In genomic region chr3:50976818-50977217, GRCm38 (mm10) we compare ENCODE assay signal across 28 mouse cellular contexts.
A peak's percentile ranks its signal among the peaks of the same experiment; 100 is the strongest.
DNase-seq lines count a peak whose midpoint lies in the region; ATAC-seq and TF ChIP-seq lines count a peak whose summit lies in the region.
"Had no signal": no experiment of that assay in that cellular context is flagged by ENCODE, and none has a peak within 500 bp of the region (broad histone marks: within the 10 kb centered on the region; RNA-seq: fewer than 3 reads in every experiment).

No protein-coding gene starts in this region.

- H3K27me3 ChIP-seq in stomach, embryonic 14.5 days (ENCODE audit: control insufficient read depth, insufficient read depth, low read length): no peaks in the 10 kb centered on the region
- H3K27me3 ChIP-seq in stomach, postnatal 0 days (ENCODE audit: control insufficient read depth, insufficient read depth, low read length): no peaks in the 10 kb centered on the region
- no peaks in the 10 kb centered on the region for H3K27me3 ChIP-seq in lung, postnatal 0 days (replicated peaks; ENCODE audit: insufficient read depth, low read length)
- no peaks in the 10 kb centered on the region for H3K27me3 ChIP-seq in small intestine, adult 2 months (ENCODE audit: control insufficient read depth, insufficient read depth, low read length)
- H3K27me3 ChIP-seq in midbrain, postnatal 0 days (ENCODE audit: insufficient read depth, low read length): no peaks in the 10 kb centered on the region
- H3K27me3 ChIP-seq: forebrain, embryonic 13.5 days; hindbrain, embryonic 12.5 days; liver, embryonic 12.5 days; neural tube, embryonic 12.5 days had no signal

- H3K9me3 ChIP-seq in stomach, embryonic 14.5 days (ENCODE audit: control insufficient read depth, low read depth, low read length): no peaks in the 10 kb centered on the region
- H3K9me3 ChIP-seq in stomach, postnatal 0 days (ENCODE audit: control insufficient read depth, low read length): no peaks in the 10 kb centered on the region
- H3K9me3 ChIP-seq in lung, postnatal 0 days (ENCODE audit: low read length): no peaks in the 10 kb centered on the region
- no peaks in the 10 kb centered on the region for H3K9me3 ChIP-seq in midbrain, postnatal 0 days (ENCODE audit: low read length)
- H3K9me3 ChIP-seq: forebrain, embryonic 13.5 days; hindbrain, embryonic 12.5 days; liver, embryonic 12.5 days; neural tube, embryonic 12.5 days had no signal

- H3K4me2 ChIP-seq in stomach, embryonic 14.5 days (replicated peaks; ENCODE audit: low read depth, low read length): no peak overlapping the region
- H3K4me2 ChIP-seq in stomach, postnatal 0 days (replicated peaks; ENCODE audit: low read depth): no peak overlapping the region
- H3K4me2 ChIP-seq in lung, postnatal 0 days (replicated peaks; ENCODE audit: low read depth, low read length): no peak overlapping the region
- no peak overlapping the region for H3K4me2 ChIP-seq in midbrain, postnatal 0 days (ENCODE audit: low read depth, low read length, poor library complexity, severe bottlenecking)
- H3K4me2 ChIP-seq: forebrain, embryonic 13.5 days; heart, embryonic 11.5 days; hindbrain, embryonic 12.5 days; liver, embryonic 12.5 days; midbrain, embryonic 11.5 days; neural tube, embryonic 12.5 days had no signal

- DNase-seq in stomach, postnatal 0 days (ENCODE audit: low spot score): no peak
- peak; percentile 50 for DNase-seq in lung, postnatal 0 days (ENCODE audit: low spot score)
- no peak for DNase-seq in adipocyte (ENCODE audit: low spot score)
- DNase-seq in midbrain, postnatal 0 days (ENCODE audit: low spot score): no peak
- DNase-seq: adrenal gland, adult 2 months; B cell, adult 2 months; cerebellum, adult 8-10 months; cerebellum, postnatal 36 days; gastrocnemius, postnatal 14 days; heart, postnatal 36 days; kidney, adult 2 months; kidney, postnatal 36 days; left cerebral cortex, postnatal 4 days; liver, postnatal 0 days; right cerebral cortex, adult 18-20 months; thymus, adult 2 months had no signal

- 75% methylated on average over 6 of the region's 6 CpGs for WGBS in stomach, embryonic 14.5 days
- WGBS in stomach, postnatal 0 days: 59% methylated on average over 6 of the region's 6 CpGs
- WGBS in lung, postnatal 0 days: 38% methylated on average over 6 of the region's 6 CpGs
- 47% methylated on average over 6 of the region's 6 CpGs for WGBS in small intestine, adult 2 months
- 84% methylated on average over 6 of the region's 6 CpGs for WGBS in midbrain, postnatal 0 days

- H3K9ac ChIP-seq in stomach, embryonic 14.5 days (replicated peaks; ENCODE audit: low read depth, low read length): no peak overlapping the region
- H3K9ac ChIP-seq in stomach, postnatal 0 days (ENCODE audit: low read length): no peak overlapping the region
- no peak overlapping the region for H3K9ac ChIP-seq in lung, postnatal 0 days (replicated peaks; ENCODE audit: low read depth)
- H3K9ac ChIP-seq in midbrain, postnatal 0 days (replicated peaks; ENCODE audit: low read length, poor library complexity, severe bottlenecking): no peak overlapping the region
- H3K9ac ChIP-seq: forebrain, embryonic 13.5 days; hindbrain, embryonic 12.5 days; liver, embryonic 12.5 days; liver, postnatal 0 days; neural tube, embryonic 12.5 days had no signal

- H3K4me3 ChIP-seq in stomach, embryonic 14.5 days (ENCODE audit: low read depth, low read length): no peak overlapping the region
- H3K4me3 ChIP-seq in stomach, postnatal 0 days (ENCODE audit: low read depth, low read length): no peak overlapping the region
- no peak overlapping the region for H3K4me3 ChIP-seq in lung, postnatal 0 days (ENCODE audit: low read depth, low read length)
- no peak overlapping the region for H3K4me3 ChIP-seq in small intestine, adult 2 months (ENCODE audit: low read depth, low read length)
- H3K4me3 ChIP-seq in midbrain, postnatal 0 days (ENCODE audit: low read depth, low read length): no peak overlapping the region
- H3K4me3 ChIP-seq: forebrain, embryonic 13.5 days; hindbrain, embryonic 12.5 days; layer of hippocampus, adult 2 months; liver, embryonic 12.5 days; myocyte; neural tube, embryonic 12.5 days had no signal

- H3K27ac ChIP-seq in stomach, embryonic 14.5 days (ENCODE audit: low read length): peak overlapping the region; percentile 59; the same call in 1 of the 2 replicates
- H3K27ac ChIP-seq in stomach, postnatal 0 days (replicated peaks): no peak overlapping the region
- no peak overlapping the region for H3K27ac ChIP-seq in lung, postnatal 0 days (ENCODE audit: low read length)
- H3K27ac ChIP-seq in small intestine, adult 2 months (ENCODE audit: insufficient read depth, low read depth, low read length): peak overlapping the region; percentile 7; the same call in 1 of the 2 replicates
- H3K27ac ChIP-seq in midbrain, postnatal 0 days (ENCODE audit: low read depth, low read length): no peak overlapping the region
- H3K27ac ChIP-seq: forebrain, embryonic 13.5 days; hindbrain, embryonic 12.5 days; hindbrain, postnatal 0 days; layer of hippocampus, adult 2 months; liver, embryonic 12.5 days; neural tube, embryonic 12.5 days had no signal

- no peaks in the 10 kb centered on the region for H3K36me3 ChIP-seq in stomach, embryonic 14.5 days (ENCODE audit: control insufficient read depth, insufficient read depth, low read length)
- H3K36me3 ChIP-seq in stomach, postnatal 0 days (ENCODE audit: control insufficient read depth, insufficient read depth, low read length): no peaks in the 10 kb centered on the region
- H3K36me3 ChIP-seq in lung, postnatal 0 days (ENCODE audit: insufficient read depth, low read length): no peaks in the 10 kb centered on the region
- H3K36me3 ChIP-seq in small intestine, adult 2 months (ENCODE audit: control insufficient read depth, insufficient read depth, low read length): no peaks in the 10 kb centered on the region
- H3K36me3 ChIP-seq in midbrain, postnatal 0 days (ENCODE audit: insufficient read depth, low read length): no peaks in the 10 kb centered on the region
- H3K36me3 ChIP-seq: hindbrain, embryonic 12.5 days; liver, embryonic 12.5 days; neural tube, embryonic 12.5 days had no signal

- ATAC-seq in stomach, embryonic 14.5 days (ENCODE audit: insufficient number of reproducible peaks, insufficient read depth, low FRiP score, low read depth): no peak
- ATAC-seq in stomach, postnatal 0 days (ENCODE audit: low FRiP score, low TSS enrichment): no peak
- peak; percentile 58 for ATAC-seq in lung, postnatal 0 days
- no peak for ATAC-seq in midbrain, postnatal 0 days (ENCODE audit: low FRiP score)
- ATAC-seq: forebrain, embryonic 13.5 days; hindbrain, postnatal 0 days; liver, embryonic 12.5 days; liver, postnatal 0 days; midbrain, embryonic 16.5 days had no signal

- no peak for TF ChIP-seq CTCF in stomach, postnatal 0 days (IDR thresholded peaks at IDR 0.05; ENCODE audit: low read depth)
- no peak for TF ChIP-seq CTCF in lung, postnatal 0 days (IDR thresholded peaks at IDR 0.05)
- TF ChIP-seq CTCF in small intestine, adult 2 months (IDR thresholded peaks at IDR 0.05; ENCODE audit: extremely low read depth, insufficient read length, insufficient replicate concordance, low read depth, low read length): no peak
- TF ChIP-seq CTCF in midbrain, postnatal 0 days (IDR thresholded peaks at IDR 0.05): no peak

- H3K4me1 ChIP-seq in stomach, embryonic 14.5 days (ENCODE audit: control insufficient read depth, insufficient read depth, low read length): 0 out of 2 replicates have a peak, but pooled peaks cover 2% of the 10 kb centered on the region
- H3K4me1 ChIP-seq in stomach, postnatal 0 days (replicated peaks; ENCODE audit: control insufficient read depth, insufficient read depth): no peaks in the 10 kb centered on the region
- H3K4me1 ChIP-seq in lung, postnatal 0 days (ENCODE audit: insufficient read depth, low read depth, low read length): no peaks in the 10 kb centered on the region; the same call in 1 of the 2 replicates
- H3K4me1 ChIP-seq in small intestine, adult 2 months (ENCODE audit: control insufficient read depth, insufficient read depth, insufficient read length, low read length): no peaks in the 10 kb centered on the region
- H3K4me1 ChIP-seq in midbrain, postnatal 0 days (ENCODE audit: insufficient read depth, low read length): no peaks in the 10 kb centered on the region
- H3K4me1 ChIP-seq: hindbrain, embryonic 12.5 days; liver, embryonic 12.5 days; neural tube, embryonic 12.5 days had no signal

- TF ChIP-seq POLR2A in small intestine, adult 2 months (IDR thresholded peaks at IDR 0.05; ENCODE audit: low read depth, low read length): no peak

- no peak for TF ChIP-seq EP300 in stomach, postnatal 0 days (optimal IDR thresholded peaks at IDR 0.05)
- TF ChIP-seq EP300 in lung, postnatal 0 days (IDR thresholded peaks at IDR 0.05): no peak

Comparison
In these comparisons a context has a peak if more than half of its experiments do, and no peak if none do; other contexts are left out.
1. H3K27ac ChIP-seq: peak in stomach, embryonic 14.5 days (single experiment) and small intestine, adult 2 months (single experiment); none in stomach, postnatal 0 days (single experiment), lung, postnatal 0 days (single experiment) and midbrain, postnatal 0 days (single experiment).